Mouse (Mus musculus): Measurements from ENCODE around the gene Cnpy4.
"Not testable (repeated sequence)": the region's sequence is repeated elsewhere in the genome, so short reads cannot be mapped to it uniquely, and the experiment has no call there.

The Cnpy4 gene

GRCm38 (mm10) chr5:138207253-138207652, 20.0 kb downstream of the Cnpy4 start:
- DNase-seq, result no peak

GRCm38 (mm10) chr5:138207873-138208272, 20.6 kb downstream of the Cnpy4 start:
- DNase-seq, result no peak

GRCm38 (mm10) chr5:138216632-138217031, 29.3 kb downstream of the Cnpy4 start:
- DNase-seq, result not testable (repeated sequence)

- DNase-seq, result no peak
Observed at GRCm38 (mm10) chr5:138219864-138220263, 32.6 kb downstream of the Cnpy4 start.

- peak; percentile 70 for DNase-seq
Observed at GRCm38 (mm10) chr5:138222111-138222510, 34.8 kb downstream of the Cnpy4 start.

GRCm38 (mm10) chr5:138223287-138223686, 36.0 kb downstream of the Cnpy4 start:
- DNase-seq, result no peak

- DNase-seq, result no peak
Observed at GRCm38 (mm10) chr5:138225700-138226099, 38.4 kb downstream of the Cnpy4 start, which contains the start of gene Nxpe5. Gene Nxpe5, plus strand, starts transcription at chr5:138225898.

- no peak for DNase-seq
Observed at GRCm38 (mm10) chr5:138226491-138226890, 39.2 kb downstream of the Cnpy4 start.

GRCm38 (mm10) chr5:138227367-138227766, 40.1 kb downstream of the Cnpy4 start:
- no peak for DNase-seq

GRCm38 (mm10) chr5:138228026-138228425, 40.7 kb downstream of the Cnpy4 start:
- peak; percentile 21 for DNase-seq

GRCm38 (mm10) chr5:138229511-138229910, 42.2 kb downstream of the Cnpy4 start:
- DNase-seq, result no peak

- no peak for DNase-seq
Observed at GRCm38 (mm10) chr5:138233778-138234177, 46.5 kb downstream of the Cnpy4 start.

- no peak for DNase-seq
Observed at GRCm38 (mm10) chr5:138234224-138234623, 46.9 kb downstream of the Cnpy4 start.

GRCm38 (mm10) chr5:138241511-138241910, 54.2 kb downstream of the Cnpy4 start:
- DNase-seq, result no peak
